Mouse (Mus musculus) cerebellum, adult (tissue): ENCODE results near the gene Ets1.

Experiments used
- ATAC-seq: cut with Nextera tagmentation; 2 replicates; pipeline ENCODE4 v1.9.2; 2017; ENCODE audit warnings: mild to moderate bottlenecking, moderate library complexity, mixed read lengths; ENCODE audit not compliant: insufficient number of reproducible peaks, low FRiP score, low TSS enrichment

Ets1 gene

GRCm38 (mm10) chr9:32693411-32693810, 57.4 kb downstream of the Ets1 start:
- no peak for ATAC-seq

- ATAC-seq, result no peak
Measured at GRCm38 (mm10) chr9:32694111-32694824, 58.2 kb downstream of the Ets1 start.

- no peak for ATAC-seq
Measured at GRCm38 (mm10) chr9:32694916-32695490, 59.0 kb downstream of the Ets1 start.

- peak; percentile 90 for ATAC-seq
Measured at GRCm38 (mm10) chr9:32695492-32696190, 59.6 kb downstream of the Ets1 start.

- ATAC-seq, result no peak
Measured at GRCm38 (mm10) chr9:32696259-32696658, 60.2 kb downstream of the Ets1 start.

- ATAC-seq, result no peak
Measured at GRCm38 (mm10) chr9:32696717-32697116, 60.7 kb downstream of the Ets1 start.

GRCm38 (mm10) chr9:32697291-32698110, 61.5 kb downstream of the Ets1 start:
- no peak for ATAC-seq

GRCm38 (mm10) chr9:32698766-32699165, 62.7 kb downstream of the Ets1 start:
- ATAC-seq, result no peak

- no peak for ATAC-seq
Measured at GRCm38 (mm10) chr9:32699391-32699841, 63.4 kb downstream of the Ets1 start.

- ATAC-seq, result no peak
Measured at GRCm38 (mm10) chr9:32700091-32700905, 64.3 kb downstream of the Ets1 start.

- no peak for ATAC-seq
Measured at GRCm38 (mm10) chr9:32701126-32701997, 65.3 kb downstream of the Ets1 start.

GRCm38 (mm10) chr9:32701998-32702305, 65.9 kb downstream of the Ets1 start:
- ATAC-seq, result no peak

GRCm38 (mm10) chr9:32702836-32703395, 66.9 kb downstream of the Ets1 start:
- no peak for ATAC-seq

- ATAC-seq, result no peak
Measured at GRCm38 (mm10) chr9:32703976-32704745, 68.1 kb downstream of the Ets1 start.

GRCm38 (mm10) chr9:32705827-32706478, 69.9 kb downstream of the Ets1 start:
- ATAC-seq, result no peak

GRCm38 (mm10) chr9:32707436-32707835, 71.4 kb downstream of the Ets1 start:
- no peak for ATAC-seq

- ATAC-seq, result no peak
Measured at GRCm38 (mm10) chr9:32708491-32708890, 72.5 kb downstream of the Ets1 start.
